Mouse (Mus musculus): Measurements from ENCODE around the gene Gpr180. TPM values are rescaled to one million over a fixed set of nuclear protein-coding genes. Genes with fewer than 3 reads are reported as not detected.
A peak's percentile ranks its signal among the peaks of the same experiment; 100 is the strongest.
"Not testable (repeated sequence)": the region's sequence is repeated elsewhere in the genome, so short reads cannot be mapped to it uniquely, and the experiment has no call there.

The Gpr180 gene
- polyA plus RNA-seq (2015; fragmentation: Nextera tagmentation; extraction: Ambion mirVana) = 53.0 and 57.4 TPM in 2 replicates

DNA sequence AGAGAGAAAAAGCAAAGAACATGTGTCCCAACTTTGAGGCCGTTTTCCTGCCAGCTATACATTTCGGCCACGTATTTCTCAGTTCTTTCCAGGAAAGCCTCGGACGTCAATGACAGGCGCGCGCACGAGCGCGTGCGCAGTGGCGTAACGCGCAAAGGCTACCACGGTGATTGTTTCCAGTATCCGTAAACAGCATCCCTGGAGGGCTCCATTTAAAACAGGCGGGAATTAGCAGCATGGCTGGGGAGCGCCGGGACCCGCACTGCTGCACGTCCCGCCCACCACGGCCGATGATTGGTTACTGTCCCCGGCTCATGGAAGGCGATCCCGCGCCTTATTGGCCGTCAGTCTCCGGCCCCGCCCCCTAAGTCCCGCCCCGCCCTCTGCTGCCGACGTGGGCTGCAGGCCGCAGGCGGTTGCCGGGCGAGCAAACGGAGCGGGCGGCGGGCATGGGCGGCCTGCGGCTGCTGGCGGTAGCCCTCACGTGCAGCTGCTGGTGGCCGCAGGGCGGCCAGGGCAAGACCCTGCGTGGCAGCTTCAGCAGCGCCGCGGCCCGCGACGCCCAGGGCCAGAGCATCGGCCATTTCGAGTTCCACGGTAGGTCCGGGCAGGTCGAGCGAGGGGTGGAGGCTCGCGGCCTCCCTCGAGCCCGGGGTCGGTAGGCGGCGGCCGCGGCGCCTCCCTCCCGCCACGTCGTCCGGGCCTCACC lies at the start of gene Gpr180:
Gene Gpr180 (plus strand): TSS at position 415 of the 709 bp plus-strand sequence.
- ATAC-seq (ENCODE audit: low read depth) = peak; percentile 97
- Histone ChIP-seq H3K9me3 (ENCODE audit: control insufficient read depth, low read length) (no peaks in the 10 kb centered on the region), H3K4me2 (ENCODE audit: low read depth, low read length) (peak within 1 kb of the TSS; percentile 90), H3K9ac (ENCODE audit: low read length) (peak within 1 kb of the TSS; percentile 94), H3K36me3 (ENCODE audit: control insufficient read depth, insufficient read depth, low read length) (peaks cover 19% of the 10 kb centered on the region), H3K4me3 (ENCODE audit: low read length) (peak within 1 kb of the TSS; percentile 88), H3K27ac (ENCODE audit: low read length) (peak within 1 kb of the TSS; percentile 59), H3K4me1 (replicated peaks; ENCODE audit: control insufficient read depth, insufficient read depth, low read length) (peaks cover 17% of the 10 kb centered on the region), H3K27me3 (ENCODE audit: control insufficient read depth, insufficient read depth, low read depth, low read length) (no peaks in the 10 kb centered on the region; the same call in 1 of the 2 replicates)
- WGBS = under 1% methylated on average over 56 of the region's 77 CpGs

DNA sequence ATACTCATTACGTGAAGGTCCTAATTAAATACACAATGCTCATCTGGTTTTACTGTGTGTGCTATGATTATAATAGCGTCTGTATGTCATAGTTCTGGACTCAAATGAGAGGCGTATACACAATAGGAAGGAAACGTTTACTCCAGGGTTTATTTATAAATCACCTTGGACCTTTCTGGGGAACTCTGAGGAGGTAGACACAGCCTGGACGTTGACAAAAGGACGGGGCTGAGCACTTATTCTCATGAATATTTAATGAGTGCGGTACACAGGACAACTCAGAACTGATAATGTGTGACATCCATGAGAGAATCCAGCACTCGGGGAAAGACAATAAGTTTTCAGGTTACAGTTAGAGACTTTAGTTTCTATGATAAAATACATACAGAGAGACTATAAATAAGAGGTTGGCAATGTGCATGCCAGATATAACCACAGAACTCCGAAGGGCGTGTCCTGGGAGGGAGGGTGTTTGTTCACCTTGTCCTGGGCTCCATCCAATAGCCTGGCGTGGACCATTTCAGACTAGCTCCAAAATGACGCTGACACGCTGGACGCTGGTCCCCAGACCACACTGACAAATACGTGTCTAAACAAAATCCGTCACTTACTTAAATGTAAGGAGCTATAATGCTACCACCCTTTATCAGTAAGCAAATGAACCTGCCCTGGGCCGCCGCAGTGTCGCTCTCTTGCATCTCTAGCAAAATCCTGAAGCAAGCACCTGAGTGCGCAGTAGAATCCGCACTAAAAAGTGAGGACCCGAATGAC lies 48.3 kb upstream of the Gpr180 start:
- peak overlapping the region; percentile 75 for H3K4me3 ChIP-seq (ENCODE audit: low read length)
- no peaks in the 10 kb centered on the region for H3K4me1 ChIP-seq (replicated peaks; ENCODE audit: control insufficient read depth, insufficient read depth, low read length)
- no peaks in the 10 kb centered on the region for H3K36me3 ChIP-seq (ENCODE audit: control insufficient read depth, insufficient read depth, low read length)
- no peaks in the 10 kb centered on the region for H3K27me3 ChIP-seq (ENCODE audit: control insufficient read depth, insufficient read depth, low read depth, low read length)
- peak overlapping the region; percentile 85 for H3K27ac ChIP-seq (ENCODE audit: low read length)
- no peaks in the 10 kb centered on the region for H3K9me3 ChIP-seq (ENCODE audit: control insufficient read depth, low read length)
- 8% methylated on average over 22 of the region's 22 CpGs for WGBS
- ATAC-seq (ENCODE audit: low read depth) = peak; percentile 62
- peak overlapping the region; percentile 67 for H3K4me2 ChIP-seq (ENCODE audit: low read depth, low read length)
- peak overlapping the region; percentile 75 for H3K9ac ChIP-seq (ENCODE audit: low read length)

DNA sequence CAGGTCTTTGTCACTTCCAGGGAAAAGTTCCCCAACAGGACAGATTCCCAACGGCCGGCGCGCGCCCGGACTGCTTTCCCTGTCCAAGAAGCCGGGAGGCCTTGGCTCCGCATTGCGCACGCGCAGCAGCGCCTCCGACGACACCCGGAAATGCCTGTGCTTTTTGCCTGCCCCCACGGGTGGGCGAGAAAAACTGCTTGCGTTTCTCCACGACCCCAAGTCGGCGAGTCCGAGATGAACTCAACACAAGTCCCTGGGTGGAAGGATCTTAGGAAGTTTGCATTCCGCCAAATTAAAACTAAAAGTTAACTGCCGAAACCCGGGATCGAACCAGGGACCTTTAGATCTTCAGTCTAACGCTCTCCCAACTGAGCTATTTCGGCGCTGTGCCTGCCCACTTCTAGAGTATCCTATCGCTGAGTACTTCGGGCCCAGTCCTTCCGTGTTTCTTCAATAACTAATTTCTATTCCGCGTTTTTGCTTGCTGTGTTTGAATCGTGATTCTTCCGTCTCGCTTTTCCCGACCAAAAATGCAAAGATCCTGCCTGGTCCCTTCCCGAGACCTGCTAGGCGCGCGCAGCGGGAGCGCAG lies 47.6 kb upstream of the Gpr180 start:
- Histone ChIP-seq H3K4me3 (ENCODE audit: low read length) (peak overlapping the region; percentile 75), H3K27ac (ENCODE audit: low read length) (peak overlapping the region; percentile 85), H3K27me3 (ENCODE audit: control insufficient read depth, insufficient read depth, low read depth, low read length) (no peaks in the 10 kb centered on the region), H3K36me3 (ENCODE audit: control insufficient read depth, insufficient read depth, low read length) (no peaks in the 10 kb centered on the region), H3K4me1 (replicated peaks; ENCODE audit: control insufficient read depth, insufficient read depth, low read length) (no peaks in the 10 kb centered on the region), H3K9me3 (ENCODE audit: control insufficient read depth, low read length) (no peaks in the 10 kb centered on the region), H3K4me2 (ENCODE audit: low read depth, low read length) (peak overlapping the region; percentile 67), H3K9ac (ENCODE audit: low read length) (peak overlapping the region; percentile 75)
- under 1% methylated on average over 44 of the region's 44 CpGs for WGBS
- ATAC-seq (ENCODE audit: low read depth) = peak; percentile 91

DNA sequence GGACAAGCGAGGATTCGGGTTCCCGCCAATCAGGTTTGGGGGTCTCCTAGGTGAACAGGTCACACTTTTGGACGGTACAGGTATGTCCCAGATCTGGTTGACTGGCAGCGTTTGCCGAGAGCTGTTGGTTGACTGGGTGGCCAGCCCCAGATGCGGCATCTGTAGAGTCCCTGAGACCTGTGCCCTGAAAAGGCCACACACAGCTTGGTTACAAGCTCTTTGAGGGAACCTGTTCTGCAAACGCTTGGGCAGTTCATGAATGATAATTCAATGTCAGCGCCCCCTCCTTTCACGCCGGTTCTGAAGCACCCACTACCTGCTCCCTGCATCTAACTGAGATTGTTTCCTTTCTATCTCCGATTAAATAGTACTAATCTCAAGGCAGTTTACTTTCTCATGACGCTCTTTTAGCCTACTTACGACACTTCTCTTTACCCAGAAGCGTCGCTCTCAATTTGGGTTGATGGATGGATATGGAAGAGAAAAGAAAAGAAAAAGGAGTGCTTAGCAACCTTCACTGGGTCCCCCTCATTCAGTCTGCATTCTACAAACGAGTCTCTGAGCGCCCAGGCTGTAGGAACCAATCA lies 47.1 kb upstream of the Gpr180 start:
- peak overlapping the region; percentile 67 for H3K4me2 ChIP-seq (ENCODE audit: low read depth, low read length)
- H3K36me3 ChIP-seq (ENCODE audit: control insufficient read depth, insufficient read depth, low read length) = no peaks in the 10 kb centered on the region
- no peaks in the 10 kb centered on the region for H3K9me3 ChIP-seq (ENCODE audit: control insufficient read depth, low read length)
- peak; percentile 35 for ATAC-seq (ENCODE audit: low read depth)
- H3K27me3 ChIP-seq (ENCODE audit: control insufficient read depth, insufficient read depth, low read depth, low read length) = no peaks in the 10 kb centered on the region
- peak overlapping the region; percentile 75 for H3K9ac ChIP-seq (ENCODE audit: low read length)
- H3K4me1 ChIP-seq (replicated peaks; ENCODE audit: control insufficient read depth, insufficient read depth, low read length) = no peaks in the 10 kb centered on the region
- H3K27ac ChIP-seq (ENCODE audit: low read length) = peak overlapping the region; percentile 85
- WGBS = 1% methylated on average over 18 of the region's 18 CpGs
- peak overlapping the region; percentile 75 for H3K4me3 ChIP-seq (ENCODE audit: low read length)

DNA sequence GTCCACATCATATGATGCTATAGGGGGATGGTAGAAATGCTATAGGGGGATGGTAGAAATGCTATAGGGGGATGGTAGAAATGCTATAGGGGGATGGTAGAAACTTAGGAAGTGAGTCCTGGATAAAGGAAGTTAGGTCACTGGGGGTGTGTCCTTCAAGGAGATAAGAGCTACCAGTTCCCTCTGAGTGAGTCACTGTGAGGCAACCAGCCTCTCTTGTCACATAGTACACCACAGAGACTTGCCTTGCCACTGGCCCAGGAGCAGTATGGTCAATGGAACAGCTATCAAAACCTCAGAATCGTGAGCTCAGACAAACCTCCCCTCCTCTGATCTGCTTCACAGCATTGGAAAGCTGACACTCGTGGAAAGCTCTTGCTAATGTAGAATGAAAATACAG lies 38.7 kb upstream of the Gpr180 start:
- Histone ChIP-seq H3K36me3 (ENCODE audit: control insufficient read depth, insufficient read depth, low read length) (no peaks in the 10 kb centered on the region), H3K4me1 (replicated peaks; ENCODE audit: control insufficient read depth, insufficient read depth, low read length) (no peaks in the 10 kb centered on the region), H3K4me2 (ENCODE audit: low read depth, low read length) (no peak overlapping the region), H3K27ac (ENCODE audit: low read length) (no peak overlapping the region), H3K4me3 (ENCODE audit: low read length) (no peak overlapping the region), H3K9me3 (ENCODE audit: control insufficient read depth, low read length) (no peaks in the 10 kb centered on the region), H3K27me3 (ENCODE audit: control insufficient read depth, insufficient read depth, low read depth, low read length) (no peaks in the 10 kb centered on the region), H3K9ac (ENCODE audit: low read length) (no peak overlapping the region)
- ATAC-seq (ENCODE audit: low read depth) = no peak
- WGBS = 51% methylated on average over 2 of the region's 2 CpGs

DNA sequence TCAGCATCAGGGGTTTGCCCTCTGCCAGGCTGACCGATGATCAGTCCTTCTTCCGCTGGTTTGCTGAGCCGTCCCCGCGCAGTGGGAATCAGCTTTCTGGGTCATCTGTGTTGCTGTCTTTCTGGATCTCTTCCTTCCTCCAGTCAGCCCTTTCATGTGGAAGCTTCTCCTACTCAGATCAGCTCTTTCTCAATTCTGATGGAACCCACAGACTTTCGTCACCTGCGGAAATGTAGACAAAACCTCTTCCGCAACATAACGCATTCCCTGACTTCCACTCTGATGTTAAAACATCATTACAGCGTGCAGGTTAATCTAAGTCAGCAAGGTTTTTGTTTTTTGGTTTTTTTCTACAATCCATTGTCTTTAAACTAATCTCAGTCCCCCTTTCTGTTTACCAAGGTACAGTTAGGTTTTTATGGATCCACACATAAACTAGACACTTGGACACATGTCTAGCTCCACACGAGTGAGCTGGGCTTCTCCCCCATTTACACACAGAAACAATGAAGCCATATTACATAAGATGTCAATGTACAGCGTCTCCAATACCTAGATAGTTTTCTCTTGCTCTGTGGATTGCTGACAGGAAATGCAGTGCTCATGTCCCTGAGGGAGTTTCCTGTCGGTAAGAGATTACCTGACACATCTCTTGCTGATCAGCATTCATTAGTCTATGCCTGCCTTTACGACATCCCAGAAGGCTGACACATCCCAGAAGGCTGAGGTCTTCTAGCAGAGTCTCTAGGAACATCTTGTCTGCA lies 35.5 kb upstream of the Gpr180 start:
- Histone ChIP-seq H3K4me1 (replicated peaks; ENCODE audit: control insufficient read depth, insufficient read depth, low read length) (no peaks in the 10 kb centered on the region), H3K9me3 (ENCODE audit: control insufficient read depth, low read length) (peaks cover 4% of the 10 kb centered on the region; the same call in 1 of the 2 replicates), H3K9ac (ENCODE audit: low read length) (no peak overlapping the region), H3K27me3 (ENCODE audit: control insufficient read depth, insufficient read depth, low read depth, low read length) (no peaks in the 10 kb centered on the region), H3K27ac (ENCODE audit: low read length) (no peak overlapping the region), H3K36me3 (ENCODE audit: control insufficient read depth, insufficient read depth, low read length) (no peaks in the 10 kb centered on the region), H3K4me3 (ENCODE audit: low read length) (no peak overlapping the region), H3K4me2 (ENCODE audit: low read depth, low read length) (no peak overlapping the region)
- no peak for ATAC-seq (ENCODE audit: low read depth)
- 75% methylated on average over 14 of the region's 14 CpGs for WGBS

DNA sequence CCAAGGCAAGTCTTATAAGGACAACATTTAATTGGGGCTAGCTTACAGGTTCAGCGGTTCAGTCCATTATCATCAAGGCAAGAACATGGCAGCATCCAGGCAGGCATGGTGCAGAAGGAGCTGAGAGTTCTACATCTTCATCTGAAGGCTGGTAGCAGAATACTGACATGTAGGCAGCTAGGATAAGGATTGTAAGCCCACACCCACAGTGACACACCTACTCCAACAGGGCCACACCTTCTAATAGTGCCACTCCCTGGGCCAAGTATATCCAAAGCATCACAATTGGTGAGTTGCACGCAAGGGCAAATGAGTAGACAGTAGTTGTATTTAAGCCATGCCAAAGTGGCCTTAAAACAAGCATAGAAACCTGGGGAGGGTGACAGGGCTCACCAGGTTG lies 29.5 kb upstream of the Gpr180 start:
- not testable (repeated sequence) for H3K4me2 ChIP-seq (ENCODE audit: low read depth, low read length); H3K9ac ChIP-seq (ENCODE audit: low read length); ATAC-seq (ENCODE audit: low read depth); H3K27me3 ChIP-seq (ENCODE audit: control insufficient read depth, insufficient read depth, low read depth, low read length); H3K9me3 ChIP-seq (ENCODE audit: control insufficient read depth, low read length); H3K4me3 ChIP-seq (ENCODE audit: low read length); H3K27ac ChIP-seq (ENCODE audit: low read length); H3K4me1 ChIP-seq (replicated peaks; ENCODE audit: control insufficient read depth, insufficient read depth, low read length)
- peaks cover 12% of the 10 kb centered on the region for H3K36me3 ChIP-seq (ENCODE audit: control insufficient read depth, insufficient read depth, low read length)
- 86% methylated on average over 2 of the region's 2 CpGs for WGBS

DNA sequence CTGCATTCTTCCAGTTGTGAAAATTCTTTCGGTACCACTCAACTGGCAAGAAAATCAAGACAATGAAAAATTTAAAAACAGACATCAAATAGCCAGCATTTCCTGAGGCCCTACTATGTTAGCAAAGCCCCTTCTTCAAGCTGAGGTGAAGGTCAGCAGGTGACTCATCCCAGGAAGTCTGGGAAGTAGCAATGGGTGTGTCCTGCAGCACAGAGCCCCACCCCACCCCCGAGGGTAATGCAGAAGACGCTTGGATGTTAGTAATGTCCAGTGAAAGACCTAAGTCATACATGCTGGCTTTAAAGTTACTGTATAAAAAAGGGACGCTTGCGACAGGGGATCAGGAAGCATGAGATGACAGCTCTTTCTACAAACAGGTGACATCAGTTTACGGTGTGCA lies 23.8 kb upstream of the Gpr180 start:
- Histone ChIP-seq H3K4me1 (replicated peaks; ENCODE audit: control insufficient read depth, insufficient read depth, low read length) (no peaks in the 10 kb centered on the region), H3K4me2 (ENCODE audit: low read depth, low read length) (no peak overlapping the region), H3K27ac (ENCODE audit: low read length) (no peak overlapping the region), H3K9me3 (ENCODE audit: control insufficient read depth, low read length) (no peaks in the 10 kb centered on the region), H3K9ac (ENCODE audit: low read length) (no peak overlapping the region), H3K36me3 (ENCODE audit: control insufficient read depth, insufficient read depth, low read length) (peaks cover 44% of the 10 kb centered on the region), H3K27me3 (ENCODE audit: control insufficient read depth, insufficient read depth, low read depth, low read length) (no peaks in the 10 kb centered on the region), H3K4me3 (ENCODE audit: low read length) (no peak overlapping the region)
- WGBS = 85% methylated on average over 6 of the region's 6 CpGs
- ATAC-seq (ENCODE audit: low read depth) = no peak

Measured in lung, embryonic 16.5 days (tissue).